Mouse (Mus musculus) myocyte (in vitro differentiated cells): ENCODE results near the gene Lrmda.

Source experiments
- MYOD1 ChIP-seq, 3 experiments: IDR thresholded peaks; one replicate each; pipeline ENCODE4 v1.6.1; 2011; ENCODE audit warnings: control low read depth in 2 of 3, low read depth in 2 of 3, mild to moderate bottlenecking in 2 of 3, moderate library complexity in 1 of 3; ENCODE audit not compliant: insufficient read length in 2 of 3, control insufficient read depth in 1 of 3
- MYOG ChIP-seq, 3 experiments: IDR thresholded peaks; one replicate each; pipeline ENCODE4 v1.6.1; 2011; ENCODE audit warnings: control low read depth in 2 of 3, low read depth in 2 of 3, mild to moderate bottlenecking in 2 of 3; ENCODE audit not compliant: insufficient read length in 2 of 3, control insufficient read depth in 1 of 3, insufficient read depth in 1 of 3
- POLR2A ChIP-seq: IDR thresholded peaks from one replicate; pipeline ENCODE4 v1.6.1; 2011; ENCODE audit warnings: low read depth, mild to moderate bottlenecking, control low read depth, moderate library complexity; ENCODE audit not compliant: insufficient read length
- POLR2AphosphoS2 ChIP-seq: IDR thresholded peaks from one replicate; pipeline ENCODE4 v1.6.1; 2011; ENCODE audit warnings: low read depth, control low read depth; ENCODE audit not compliant: insufficient read length
- SRF ChIP-seq: IDR thresholded peaks from one replicate; pipeline ENCODE4 v1.6.1; 2011; ENCODE audit warnings: low read depth; ENCODE audit not compliant: control insufficient read depth, insufficient read length

DNA sequence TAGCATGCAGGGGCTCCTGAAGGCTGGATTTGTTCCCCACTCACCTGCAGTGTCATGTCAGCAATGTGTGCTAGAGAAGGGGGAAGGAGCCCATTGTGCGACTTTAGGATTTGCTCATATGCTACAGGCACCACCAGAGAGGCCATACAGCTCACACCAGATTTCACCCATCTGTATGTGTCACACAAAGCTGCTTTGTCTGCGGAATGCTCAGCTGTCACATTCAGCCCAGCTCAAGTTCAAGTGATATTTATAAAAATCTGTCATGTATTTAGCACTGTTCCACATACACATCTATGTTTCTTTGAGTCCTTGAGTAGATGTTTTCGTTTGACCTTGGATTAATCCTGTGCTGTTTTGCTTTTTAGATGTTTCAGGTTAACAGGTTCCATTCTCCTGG, 899.0 kb downstream of the Lrmda start:
- TF ChIP-seq POLR2A, result no peak
- TF ChIP-seq SRF, result no peak
- TF ChIP-seq POLR2AphosphoS2, result no peak
- TF ChIP-seq MYOG (IDR thresholded peaks at IDR 0.05; ENCODE audit: control insufficient read depth in 1 of 3, insufficient read depth in 1 of 3, insufficient read length in 2 of 3, low read depth in 2 of 3), result peak in 2 of 3 experiments; percentile 27 to 44
- TF ChIP-seq MYOD1 (IDR thresholded peaks at IDR 0.05; ENCODE audit: control insufficient read depth in 1 of 3, insufficient read length in 2 of 3, low read depth in 2 of 3), result peak in 2 of 3 experiments; percentile 18 to 57
